Mouse (Mus musculus): ENCODE measurements around the gene Cers5. TPM values are rescaled to one million over a fixed set of nuclear protein-coding genes. Genes with fewer than 3 reads are reported as not detected.
A peak's percentile ranks its signal among the peaks of the same experiment; 100 is the strongest.
"Not testable (repeated sequence)": the region's sequence is repeated elsewhere in the genome, so short reads cannot be mapped to it uniquely, and the experiment has no call there.

The Cers5 gene
- total RNA-seq, 1 experiment from 2014 or later: 40.9 TPM

DNA sequence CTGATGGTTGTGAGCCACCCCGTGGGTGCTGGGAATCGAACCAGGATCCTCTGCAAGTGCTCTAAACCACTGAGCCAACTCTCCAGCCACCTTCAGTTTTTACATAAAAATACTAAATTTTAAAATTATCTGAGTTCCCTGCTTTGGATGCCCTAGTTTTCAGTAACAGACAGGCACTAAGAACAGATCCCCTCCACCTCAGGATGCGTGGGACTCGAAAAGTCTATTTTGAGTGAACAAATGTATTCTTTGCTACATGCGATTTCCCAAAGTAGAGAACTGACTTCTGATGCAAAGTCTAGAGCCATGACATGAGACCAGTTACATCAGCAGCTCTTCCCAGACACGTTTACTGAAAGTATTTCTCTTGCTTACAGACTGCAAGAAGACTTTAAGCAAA, 17.8 kb upstream of the Cers5 start:
- DNase-seq: no peak

DNA sequence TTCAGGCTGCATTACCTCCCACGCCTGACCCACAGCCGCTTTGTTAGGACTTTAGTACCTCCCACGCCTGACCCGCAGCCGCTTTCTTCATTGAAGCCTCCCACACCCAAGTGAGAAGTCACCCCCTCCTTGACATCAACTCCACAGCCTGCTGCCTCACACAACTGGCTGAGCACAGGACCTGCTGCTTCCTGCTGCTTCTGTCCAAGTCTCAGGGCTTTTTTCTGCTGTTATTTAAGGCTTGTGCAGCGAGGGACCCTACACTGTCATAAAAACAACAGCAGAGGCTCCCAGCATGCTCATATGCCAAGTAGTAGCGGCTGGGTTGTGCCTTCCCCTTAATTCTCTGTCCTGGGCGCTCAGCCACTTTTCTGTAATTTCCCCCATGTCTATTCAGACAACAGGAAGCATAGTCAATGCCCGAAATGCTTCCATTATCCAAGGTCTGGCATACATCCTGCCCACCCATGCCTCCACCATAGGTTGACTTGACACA, 15.0 kb upstream of the Cers5 start:
- peak; percentile 32 for DNase-seq

DNA sequence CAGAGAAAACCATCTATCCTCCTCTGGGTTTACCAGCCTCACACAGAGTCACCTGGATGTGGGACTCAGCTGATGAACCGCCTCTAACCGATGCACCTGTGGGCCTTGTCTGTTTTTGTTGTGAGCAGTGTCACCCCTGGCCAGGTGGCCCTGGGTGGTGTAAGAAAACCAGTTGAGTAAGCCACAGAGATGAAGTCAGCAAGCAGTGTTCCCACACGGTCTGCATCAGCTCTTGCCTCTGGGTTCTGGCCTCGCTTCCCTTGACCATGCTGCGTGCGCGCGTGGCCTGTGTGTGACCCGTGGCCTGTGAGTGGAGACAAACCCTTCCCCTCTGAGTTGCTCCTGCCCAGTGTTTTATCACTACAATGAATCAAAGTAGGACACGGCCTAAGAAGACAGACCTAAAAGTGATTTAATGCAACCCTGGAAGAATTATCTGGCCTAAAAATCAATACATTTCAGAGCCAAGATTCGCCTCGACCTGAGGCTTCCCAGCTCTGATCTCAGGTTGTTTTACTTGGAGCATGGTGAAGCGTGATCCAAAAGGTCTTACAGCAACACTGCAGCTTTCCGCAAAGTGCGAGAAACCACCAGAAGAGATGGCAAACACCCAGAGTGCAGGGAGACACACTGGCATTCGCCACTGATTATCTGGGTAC, 6.1 kb upstream of the Cers5 start:
- no peak for DNase-seq

DNA sequence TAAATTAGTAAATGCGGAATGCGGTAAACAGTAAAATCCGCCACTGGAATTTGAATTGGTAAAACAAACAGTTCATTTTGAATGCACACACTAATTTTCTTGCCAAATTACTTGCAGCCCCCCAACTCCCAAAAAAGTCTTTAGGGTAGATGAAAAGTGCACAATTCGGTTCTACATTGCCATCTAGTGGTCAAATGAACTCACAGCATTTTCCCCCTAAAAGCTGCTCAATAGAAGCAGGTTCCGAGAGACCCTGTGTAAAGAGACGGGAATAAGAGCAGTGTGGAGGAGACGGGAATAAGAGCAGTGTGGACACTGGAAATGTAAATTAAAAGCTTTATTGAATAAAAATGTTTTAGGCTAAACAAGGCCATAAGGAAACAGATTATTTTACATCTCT, 5.5 kb upstream of the Cers5 start:
- peak; percentile 31 for DNase-seq

GRCm38 (mm10) chr15:99772925-99773324, 240 bp upstream of the Cers5 start:
- DNase-seq: no peak

DNA sequence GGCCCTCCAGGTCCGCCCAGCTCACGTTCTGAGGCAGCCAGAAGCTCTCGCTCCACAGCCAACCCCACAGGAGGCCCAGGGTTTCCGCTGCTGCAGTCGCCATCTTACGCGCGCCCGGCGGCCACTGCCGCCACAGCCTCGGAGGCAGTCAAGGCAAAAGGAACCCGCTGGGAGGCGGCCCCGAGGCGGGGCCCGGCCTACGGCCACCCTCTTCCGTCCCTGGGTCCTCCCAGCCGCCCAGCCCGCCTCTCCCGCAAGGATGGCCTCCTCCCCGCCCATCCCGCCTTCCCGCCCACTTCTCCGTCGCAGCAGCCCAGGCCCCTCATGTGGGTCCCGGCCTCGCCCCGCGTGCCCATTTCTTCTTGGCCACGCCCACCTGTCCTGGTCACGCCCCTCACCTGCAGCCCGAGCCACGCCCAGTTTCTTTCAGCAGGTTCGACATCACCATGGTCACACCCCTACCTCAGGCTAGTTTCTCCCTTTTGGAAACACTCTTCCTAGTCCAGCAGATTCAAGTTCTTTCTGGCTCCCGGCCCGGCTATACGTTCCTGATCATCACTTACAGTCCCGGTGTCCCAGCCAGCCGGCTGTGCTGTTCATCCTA, 306 bp downstream of the Cers5 start:
- DNase-seq: peak; percentile 96

GRCm38 (mm10) chr15:99771601-99772276, 946 bp downstream of the Cers5 start:
- DNase-seq: no peak

DNA sequence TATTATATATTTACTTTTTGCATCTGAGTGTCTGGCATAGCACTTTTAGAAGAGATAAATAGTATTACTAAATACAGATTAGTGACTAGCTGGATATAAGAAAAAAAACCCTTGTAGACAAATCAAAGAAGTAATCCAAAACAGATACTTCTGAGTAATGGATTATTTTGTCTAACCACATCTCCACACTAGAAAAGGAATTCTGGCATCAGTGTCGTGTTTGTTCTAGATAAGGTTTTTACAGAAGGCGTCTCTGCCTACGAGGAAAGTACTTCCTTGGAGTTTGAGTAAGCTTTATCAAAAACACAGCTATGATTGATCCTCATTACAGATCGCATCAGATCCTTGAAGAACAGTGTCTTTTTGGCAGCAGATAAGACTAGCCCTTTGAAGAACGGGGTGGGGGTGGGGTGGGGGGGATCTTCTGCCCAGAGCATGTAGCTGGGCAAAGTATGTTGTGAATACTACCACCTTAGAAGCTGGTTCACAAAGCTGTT, 1.6 kb downstream of the Cers5 start:
- DNase-seq: no peak

GRCm38 (mm10) chr15:99768761-99769160, 3.9 kb downstream of the Cers5 start:
- DNase-seq: no peak

GRCm38 (mm10) chr15:99767467-99767866, 5.2 kb downstream of the Cers5 start:
- DNase-seq: no peak

- DNase-seq: no peak
Measured at GRCm38 (mm10) chr15:99754204-99754603, 18.5 kb downstream of the Cers5 start.

GRCm38 (mm10) chr15:99740229-99740628, 32.5 kb downstream of the Cers5 start:
- peak; percentile 17 for DNase-seq

DNA sequence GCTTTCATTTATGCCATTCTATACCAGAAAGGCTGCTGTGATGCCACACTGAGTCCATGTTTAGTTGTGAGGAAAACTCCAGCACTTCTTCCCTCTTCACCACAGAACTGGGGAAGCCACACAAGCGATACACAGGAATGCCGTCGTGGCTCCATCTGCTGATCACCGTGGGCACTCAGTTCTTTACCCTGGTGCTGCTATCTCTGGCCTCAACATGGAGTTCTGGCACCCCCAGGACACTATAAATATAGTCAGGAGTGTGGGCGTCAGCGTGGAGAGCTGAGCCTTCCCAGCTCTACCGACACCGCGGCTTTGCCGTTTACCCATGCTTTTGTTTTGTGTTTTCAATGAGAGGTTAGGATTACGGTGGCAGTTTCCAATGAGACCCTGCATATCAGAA, 36.0 kb downstream of the Cers5 start:
- no peak for DNase-seq

GRCm38 (mm10) chr15:99735631-99736030, 37.1 kb downstream of the Cers5 start:
- DNase-seq: peak; percentile 99

DNA sequence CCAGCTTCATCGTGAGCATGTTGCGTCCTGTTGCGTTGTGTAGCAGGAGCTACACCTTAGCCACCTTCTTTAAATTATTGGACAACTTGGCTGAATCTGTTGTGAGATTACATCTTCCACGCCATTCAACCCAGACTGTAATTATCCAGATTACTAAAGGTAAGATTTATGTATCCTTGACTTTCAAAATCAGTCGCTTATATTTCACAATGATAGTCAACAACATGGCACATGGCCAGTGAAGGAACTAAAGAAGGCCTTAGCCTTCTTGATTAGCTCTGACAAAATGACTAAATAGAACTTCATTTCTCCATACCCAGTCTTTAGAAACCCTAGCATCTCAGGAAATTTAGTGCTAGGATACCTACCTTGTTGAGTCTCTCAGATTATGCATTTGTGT, 39.5 kb downstream of the Cers5 start:
- DNase-seq: peak; percentile 55

GRCm38 (mm10) chr15:99731678-99732077, 41.0 kb downstream of the Cers5 start:
- no peak for DNase-seq

DNA sequence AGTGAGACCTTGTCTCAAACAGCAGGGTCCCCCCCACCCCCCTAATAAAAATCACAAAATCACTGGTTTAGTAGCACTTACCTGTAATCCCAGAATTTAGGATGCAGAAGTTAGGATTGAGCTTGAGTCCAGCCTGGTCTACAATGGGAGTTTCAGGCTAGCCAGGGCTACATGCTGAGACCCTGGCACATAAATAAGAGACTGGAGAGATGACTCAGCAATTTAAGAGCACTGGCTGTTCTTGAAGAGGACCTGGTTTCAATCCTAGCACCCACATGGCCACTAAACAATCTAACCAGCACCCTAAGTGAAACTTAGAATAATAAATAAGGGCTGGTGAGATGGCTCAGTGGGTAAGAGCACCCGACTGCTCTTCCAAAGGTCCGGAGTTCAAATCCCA, 41.5 kb downstream of the Cers5 start:
- DNase-seq: no peak

DNA sequence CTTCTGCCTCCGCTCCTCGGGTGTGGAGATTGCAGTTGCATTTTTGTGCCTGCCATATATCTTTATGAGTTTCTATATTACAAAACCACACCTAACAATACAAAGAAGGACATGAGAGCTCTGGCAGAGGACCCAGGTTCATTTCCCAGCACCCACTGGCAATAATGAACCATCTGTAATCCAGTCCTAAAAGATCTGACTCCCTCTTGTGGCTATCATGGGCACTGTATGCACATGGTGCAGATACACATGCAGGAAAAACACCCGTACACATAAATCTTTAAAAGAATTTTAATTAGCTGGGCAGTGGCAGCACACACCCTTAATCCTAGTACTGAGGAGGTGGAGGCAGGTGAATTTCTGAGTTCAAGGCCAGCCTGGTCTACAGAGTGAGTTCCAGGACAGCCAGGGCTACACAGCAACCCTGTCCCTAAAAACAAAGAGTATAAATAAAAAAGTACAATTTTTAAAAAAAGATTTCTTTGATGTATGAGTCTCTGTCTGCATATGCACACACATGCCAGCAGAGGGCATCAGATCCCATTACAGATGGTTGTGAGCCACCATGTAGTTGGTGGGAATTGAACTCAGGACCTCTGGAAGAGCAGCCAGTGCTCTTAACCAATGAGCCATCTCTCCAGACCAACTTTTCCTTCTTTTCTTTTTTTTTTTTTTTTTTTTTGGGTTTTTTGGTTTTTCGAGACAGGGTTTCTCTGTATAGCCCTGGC, 43.5 kb downstream of the Cers5 start:
- no peak for DNase-seq

- no peak for DNase-seq
Measured at GRCm38 (mm10) chr15:99728211-99728610, 44.5 kb downstream of the Cers5 start.

DNA sequence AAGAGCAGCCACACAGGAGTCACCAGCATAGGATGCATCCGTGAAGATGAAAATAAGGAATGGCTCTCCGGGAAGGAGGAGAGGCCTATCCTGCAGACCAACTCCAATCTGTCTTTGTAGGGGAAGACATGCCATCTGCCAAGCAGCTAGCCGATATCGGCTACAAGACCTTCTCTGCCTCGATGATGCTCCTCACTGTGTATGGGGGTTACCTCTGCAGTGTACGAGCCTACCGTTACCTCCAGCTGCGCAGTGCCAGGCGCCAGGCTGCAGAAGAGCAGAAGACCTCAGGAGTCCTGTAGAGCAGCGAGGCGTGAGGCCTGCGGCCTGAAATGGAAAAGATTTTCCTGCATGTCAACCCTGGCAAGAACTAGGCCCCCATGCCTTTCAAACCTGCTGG, 45.2 kb downstream of the Cers5 start:
- no peak for DNase-seq

GRCm38 (mm10) chr15:99727039-99727438, 45.6 kb downstream of the Cers5 start:
- DNase-seq: not testable (repeated sequence)

DNA sequence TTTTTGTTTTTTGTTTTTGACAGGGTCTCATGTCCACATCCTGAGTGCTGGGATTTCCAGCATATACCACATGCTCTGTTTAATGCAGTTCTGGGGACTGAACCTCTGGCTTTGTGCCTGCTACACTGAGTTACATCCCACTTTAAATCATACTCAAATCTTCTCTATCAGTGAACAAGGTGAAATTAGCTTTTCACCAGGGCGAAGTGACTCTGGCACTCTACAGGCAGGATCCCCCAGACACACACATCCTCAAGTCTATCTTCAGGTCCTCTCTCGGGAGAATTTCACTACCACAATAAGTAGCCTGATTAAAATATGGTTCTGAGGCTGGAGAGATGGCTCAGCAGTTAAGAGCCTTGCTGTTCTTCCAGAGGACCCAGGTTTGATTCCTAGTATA, 46.1 kb downstream of the Cers5 start:
- no peak for DNase-seq
